Mouse (Mus musculus) Patski (cell line): ENCODE results near the gene Cldn3. TPM values are rescaled to one million over a fixed set of nuclear protein-coding genes. Genes with fewer than 3 reads are reported as not detected.
A peak's percentile ranks its signal among the peaks of the same experiment; 100 is the strongest.
"Not testable (repeated sequence)": the region's sequence is repeated elsewhere in the genome, so short reads cannot be mapped to it uniquely, and the experiment has no call there.

ENCODE experiments used
- ATAC-seq: fragments of 100-300 bp; one replicate; pipeline ENCODE4 v1.8.0; 2021
- CTCF ChIA-PET: fragments of 350-600 bp; sonication (Branson Sonifier 250); formaldehyde crosslinking; loops from one replicate; lab custom pipeline; 2022; ENCODE audit warnings: inconsistent platforms; lab: Charles Lee
- POLR2A ChIA-PET: fragments of 350-600 bp; sonication (Branson Sonifier 250); formaldehyde crosslinking; loops from one replicate; lab custom pipeline; 2022; ENCODE audit warnings: antibody characterized with exemption, inconsistent platforms; lab: Charles Lee
- DNase-seq: peaks from one replicate; pipeline ENCODE4 v3.0.0-alpha.2; 2011; ENCODE audit warnings: low read depth, low spot score
- H3K27me3 ChIP-seq: fragments of 371-371 bp; one replicate; pipeline ENCODE4 v1.5.1; 2021
- CTCF ChIP-seq: fragments of 100-300 bp; IDR thresholded peaks from one replicate; pipeline ENCODE4 v1.5.1; 2021
- in situ Hi-C: fragments of 300-500 bp; cut with MboI; formaldehyde crosslinking; loops from 3 replicates; pipeline ENCODE4 v1.11.1; 2018; ENCODE audit warnings: low pct_unique_long_range_greater_than_20kb, mixed read lengths
- polyA plus RNA-seq: library from polyadenylated mRNA; unstranded; gene quantifications from one replicate; pipeline ENCODE4 v1.2.3, GENCODE M21; 2021

Gene Cldn3
- not detected for polyA plus RNA-seq

DNA sequence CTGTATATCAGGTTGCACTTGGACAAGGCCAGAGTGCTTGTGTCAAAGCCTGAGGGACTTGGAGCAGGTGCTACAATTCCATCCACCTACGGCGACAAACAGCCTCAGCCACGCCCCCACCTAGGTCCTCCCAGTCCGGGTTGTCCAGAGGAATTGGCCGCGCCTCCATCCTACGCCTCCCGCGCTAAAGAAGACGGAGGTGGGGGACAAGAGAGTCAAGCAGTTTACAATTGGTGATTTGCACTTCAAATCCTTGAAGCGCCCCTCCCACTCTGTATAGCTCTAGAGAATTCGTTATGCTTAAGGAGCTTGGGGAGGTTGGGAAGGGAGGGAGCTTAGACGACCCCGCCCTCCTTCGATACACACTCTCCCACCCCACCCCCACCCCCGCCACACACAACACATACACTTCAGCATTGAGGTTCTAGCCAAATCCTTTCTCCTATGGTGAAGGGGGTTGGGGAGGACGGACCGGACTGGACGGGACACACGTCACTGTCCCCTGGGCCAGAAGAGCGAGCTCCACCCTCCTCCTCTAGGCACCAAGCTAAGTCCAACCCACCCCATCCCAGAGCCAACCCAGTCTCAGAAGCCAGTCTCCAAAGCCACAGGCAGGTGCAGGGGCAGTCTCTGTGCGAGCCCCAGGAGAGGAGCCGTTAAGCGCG lies at the start of gene Cldn3:
TSS of gene Cldn3 (plus strand) at position 582 of the 665 bp plus-strand sequence.
- in situ Hi-C loops, result no loop called here
- ChIA-PET POLR2A (interaction anchor here (0.7 kb wide), 1 partner anchor 30 kb away, joined by 7 read pairs; no protein-coding TSS in a partner anchor), CTCF (no interaction called here)
- peaks cover 5% of the 10 kb centered on the region for H3K27me3 ChIP-seq
- ATAC-seq (no peak), DNase-seq (no peak)
- no peak for TF ChIP-seq CTCF

- no peaks in the 10 kb centered on the region for H3K27me3 ChIP-seq
- POLR2A ChIA-PET, result no interaction called here
- no peak for ATAC-seq
- in situ Hi-C loops, result no loop called here
- CTCF ChIA-PET, result interaction anchor here (2.1 to 6.4 kb wide), 2 partner anchors 26 to 29 kb away, joined by 7 to 86 read pairs; no protein-coding TSS in a partner anchor
- TF ChIP-seq CTCF, result no peak
- no peak for DNase-seq
Observed at GRCm38 (mm10) chr5:134936626-134937185, 49.3 kb upstream of the Cldn3 start.

- DNase-seq (no peak), ATAC-seq (no peak)
- ChIA-PET CTCF (no interaction called here), POLR2A (interaction anchor here (1.2 kb wide), 1 partner anchor 18 kb away, joined by 4 read pairs; no protein-coding TSS in a partner anchor)
- H3K27me3 ChIP-seq, result no peaks in the 10 kb centered on the region
- in situ Hi-C loops, result no loop called here
- no peak for TF ChIP-seq CTCF
Observed at GRCm38 (mm10) chr5:134939069-134939468, 46.9 kb upstream of the Cldn3 start.

GRCm38 (mm10) chr5:134939554-134939953 lies 46.5 kb upstream of the Cldn3 start:
- POLR2A ChIA-PET, result interaction anchor here (1.2 kb wide), 1 partner anchor 18 kb away, joined by 4 read pairs; no protein-coding TSS in a partner anchor
- in situ Hi-C loops, DNase-seq, CTCF ChIA-PET, H3K27me3 ChIP-seq, ATAC-seq: not testable (repeated sequence)

DNA sequence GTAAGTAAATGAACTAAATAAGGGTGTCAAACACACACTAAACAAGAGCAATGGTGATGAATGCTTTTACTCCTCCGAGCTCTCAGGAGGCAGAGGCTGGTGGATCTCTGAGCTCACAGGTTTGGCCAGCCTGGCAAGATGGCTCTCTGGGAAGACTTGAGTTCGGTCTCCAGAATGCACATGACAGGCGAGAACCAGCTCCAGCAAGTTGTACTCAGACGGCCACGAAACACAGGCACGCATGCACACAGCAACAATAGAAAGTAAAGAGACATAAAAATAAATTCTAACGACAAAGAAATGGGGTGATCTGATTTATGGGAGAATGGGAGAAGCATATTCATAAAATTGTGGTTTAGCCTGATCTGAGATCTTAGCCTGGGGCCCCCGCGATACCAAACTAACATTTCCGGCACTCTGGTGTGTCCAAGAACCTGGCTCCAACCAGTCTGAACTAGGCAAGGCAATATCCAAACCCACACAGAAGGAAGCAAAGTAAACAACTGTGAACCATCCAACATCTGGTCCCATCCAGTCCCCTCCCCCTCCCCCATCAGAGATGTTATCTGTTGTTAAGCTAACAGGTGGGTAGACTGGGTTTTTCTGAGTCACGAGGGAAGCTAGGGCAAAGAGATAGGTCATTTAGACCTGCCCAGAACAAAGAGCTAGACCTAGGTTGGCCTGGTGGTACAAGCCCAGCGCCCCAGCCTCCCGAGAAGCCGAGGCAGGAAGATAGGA lies 44.4 kb upstream of the Cldn3 start:
- H3K27me3 ChIP-seq, result no peaks in the 10 kb centered on the region
- ChIA-PET POLR2A (interaction anchor here (0.7 to 1.4 kb wide), 3 partner anchors 9 to 322 kb away, joined by 3 to 4 read pairs (median 4); partner anchors contain the start of gene Mettl27), CTCF (interaction anchor here (1.6 kb wide), 1 partner anchor 19 kb away, joined by 3 read pairs; no protein-coding TSS in a partner anchor)
- in situ Hi-C loops, result no loop called here
- no peak for ATAC-seq
- no peak for DNase-seq
- no peak for TF ChIP-seq CTCF

GRCm38 (mm10) chr5:134942740-134943139 lies 43.3 kb upstream of the Cldn3 start:
- DNase-seq, result peak; percentile 75
- in situ Hi-C loops, result no loop called here
- no peak for TF ChIP-seq CTCF

DNA sequence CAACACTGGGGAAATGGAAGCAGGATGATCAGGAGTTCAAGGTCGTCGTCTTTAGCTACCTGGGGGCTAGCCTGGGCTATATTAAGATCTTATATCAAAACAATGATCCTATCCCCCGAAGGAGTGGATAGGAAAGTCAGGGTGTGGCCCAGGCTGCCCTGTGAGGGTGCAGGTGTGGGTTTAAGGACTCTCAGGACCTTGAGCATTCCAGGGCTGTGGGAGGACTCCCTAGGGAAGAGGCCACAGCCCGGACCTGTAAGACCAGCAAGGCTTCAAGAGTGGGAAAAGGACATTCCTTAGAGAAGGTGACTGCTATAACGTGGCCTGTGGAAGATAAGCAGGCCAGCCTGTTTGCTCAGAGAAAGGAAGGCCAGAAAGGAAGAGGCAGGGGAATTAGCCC lies 41.8 kb upstream of the Cldn3 start:
- in situ Hi-C loops, result no loop called here

More at GRCm38 (mm10) chr5:134942740-134943139, 43.3 kb upstream of the Cldn3 start:
- peak; percentile 56 for ATAC-seq
- ChIA-PET POLR2A (interaction anchor here (0.7 to 1.0 kb wide), 3 partner anchors 11 to 320 kb away, joined by 3 to 4 read pairs (median 4); partner anchors contain the start of gene Mettl27), CTCF (no interaction called here)
- H3K27me3 ChIP-seq, result no peaks in the 10 kb centered on the region

DNA sequence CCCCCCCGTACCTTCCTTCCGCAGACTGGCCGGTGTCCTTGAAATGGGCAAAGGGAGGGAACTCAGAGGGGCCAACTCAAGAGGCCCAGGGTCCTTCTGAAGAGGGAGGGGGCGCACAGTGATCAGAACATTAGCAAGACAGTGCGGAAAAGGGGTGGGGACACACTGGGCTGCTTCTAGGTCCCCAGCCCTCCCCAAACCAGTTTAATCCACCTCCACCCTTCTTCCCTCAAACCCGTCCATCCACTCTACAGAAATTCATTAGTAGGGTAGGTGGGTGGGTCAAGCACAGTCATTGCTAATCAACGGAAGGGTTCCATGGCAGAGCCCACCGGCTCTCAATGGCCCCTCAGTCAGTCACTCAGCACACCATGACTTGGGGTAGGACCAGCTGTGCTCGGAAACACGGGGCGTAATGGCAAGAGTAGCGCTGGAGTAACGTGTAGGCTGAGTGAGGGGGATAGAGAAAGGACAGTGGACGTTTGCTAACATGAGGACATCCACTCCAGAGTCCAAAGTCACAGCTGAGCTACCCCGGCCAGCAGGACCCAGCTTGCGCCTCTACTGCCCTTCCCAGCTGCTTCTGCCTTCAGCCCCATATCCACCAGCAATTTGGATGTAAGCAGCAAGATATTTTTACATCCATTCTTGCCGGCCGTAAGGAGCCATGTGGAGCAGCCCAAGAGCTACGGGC lies 40.6 kb upstream of the Cldn3 start:
- no peaks in the 10 kb centered on the region for H3K27me3 ChIP-seq
- ChIA-PET CTCF (interaction anchor here (0.9 to 2.1 kb wide), 3 partner anchors 11 to 38 kb away, joined by 3 to 7 read pairs (median 6); no protein-coding TSS in a partner anchor), POLR2A (no interaction called here)
- TF ChIP-seq CTCF, result no peak
- DNase-seq (no peak), ATAC-seq (no peak)
- in situ Hi-C loops, result no loop called here

More for the DNA sequence above, 41.8 kb upstream of the Cldn3 start:
- ATAC-seq (no peak), DNase-seq (no peak)
- ChIA-PET CTCF (interaction anchor here (1.1 kb wide), 1 partner anchor 10 kb away, joined by 3 read pairs; no protein-coding TSS in a partner anchor), POLR2A (no interaction called here)
- TF ChIP-seq CTCF, result no peak
- no peaks in the 10 kb centered on the region for H3K27me3 ChIP-seq

DNA sequence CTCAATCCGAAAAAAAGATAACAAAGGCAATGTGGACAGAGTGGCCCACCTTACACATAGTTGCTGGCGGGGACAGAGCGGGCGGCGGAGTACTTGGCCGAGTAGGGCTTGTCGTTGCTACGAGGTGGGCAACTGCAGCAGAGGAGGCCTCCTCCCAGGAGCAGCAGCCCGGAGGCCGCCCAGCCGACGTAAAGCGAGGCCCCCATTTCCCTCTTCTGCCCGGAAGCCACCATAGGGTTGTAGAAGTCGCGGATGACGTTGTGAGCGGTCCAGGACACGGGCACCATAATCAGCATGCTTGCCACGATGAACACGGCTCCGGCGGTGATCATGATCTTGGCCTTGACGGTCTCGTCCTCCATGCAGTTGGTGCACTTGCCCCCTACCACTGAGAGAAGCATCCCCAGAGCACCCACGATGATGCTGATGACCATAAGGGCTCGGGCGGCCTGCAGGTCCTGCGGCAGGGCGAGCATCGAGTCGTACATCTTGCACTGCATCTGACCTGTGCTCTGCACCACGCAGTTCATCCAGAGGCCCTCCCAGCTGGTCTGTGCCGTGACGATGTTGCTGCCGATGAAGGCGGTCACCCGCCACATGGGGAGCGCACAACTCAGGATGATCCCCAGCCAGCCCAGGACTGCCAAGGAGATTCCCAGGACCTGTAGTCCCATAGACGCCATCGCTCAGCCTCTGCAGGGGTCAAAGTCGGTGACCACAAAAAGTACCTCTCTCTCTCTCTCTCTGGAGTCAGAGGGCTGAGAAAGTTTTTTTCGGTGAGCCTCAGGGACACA lies 39.8 kb upstream of the Cldn3 start:
- DNase-seq (no peak), ATAC-seq (no peak)
- no peak for TF ChIP-seq CTCF
- CTCF ChIA-PET, result interaction anchor here (0.9 to 2.1 kb wide), 3 partner anchors 12 to 39 kb away, joined by 3 to 7 read pairs (median 6); no protein-coding TSS in a partner anchor
- in situ Hi-C loops, result no loop called here
- H3K27me3 ChIP-seq, result no peaks in the 10 kb centered on the region
- POLR2A ChIA-PET, result no interaction called here
